Mouse (Mus musculus): ENCODE data around the gene Shc4. TPM values are rescaled to one million over a fixed set of nuclear protein-coding genes. Genes with fewer than 3 reads are reported as not detected.

Shc4 gene
- 1.3 TPM in 2 replicates for polyA plus RNA-seq (2014; fragmentation: Nextera tagmentation; extraction: Ambion mirVana)

DNA sequence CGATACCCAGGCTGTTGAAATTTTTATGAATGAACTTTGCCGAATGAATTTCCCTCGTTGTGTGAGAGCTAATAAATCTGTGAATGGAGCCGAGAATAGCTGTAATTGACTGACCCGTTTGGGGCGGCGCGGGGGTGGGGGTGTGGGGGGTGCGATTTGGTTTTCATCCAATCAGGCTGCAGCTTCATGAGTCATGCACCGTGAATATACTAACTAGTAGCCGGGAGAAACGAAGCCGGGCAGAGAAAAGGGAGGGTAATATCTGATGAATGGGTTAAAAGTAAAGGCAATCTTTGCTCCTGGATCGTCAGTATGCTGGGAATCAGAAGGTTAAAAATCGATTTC, at the start of gene Shc4:
TSS of gene Shc4 (minus strand) at position 63 of the 345 bp plus-strand sequence.
- WGBS = under 1% methylated on average over 15 of the region's 15 CpGs
- peaks cover 5% of the 10 kb centered on the region; the same call in 1 of the 2 replicates for H3K4me1 ChIP-seq (replicated peaks; ENCODE audit: control insufficient read depth, insufficient read depth, low read length)
- H3K9ac ChIP-seq (ENCODE audit: low read length) = peak within 1 kb of the TSS; percentile 66
- H3K36me3 ChIP-seq (ENCODE audit: control insufficient read depth, insufficient read depth, low read length) = no peaks in the 10 kb centered on the region
- H3K4me2 ChIP-seq (ENCODE audit: low read depth, low read length, severe bottlenecking) = peak within 1 kb of the TSS; percentile 99
- no peaks in the 10 kb centered on the region for H3K9me3 ChIP-seq (ENCODE audit: control insufficient read depth, low read length)
- H3K27me3 ChIP-seq (ENCODE audit: control insufficient read depth, insufficient read depth, low read length) = peaks cover 24% of the 10 kb centered on the region
- H3K4me3 ChIP-seq (ENCODE audit: low read depth, low read length) = peak within 1 kb of the TSS; percentile 46
- peak; percentile 90 for ATAC-seq (replicated peaks; ENCODE audit: low FRiP score)
- H3K27ac ChIP-seq (ENCODE audit: low read depth, low read length) = 0 out of 2 replicates have a peak within 1 kb of the TSS, but pooled peaks have one; percentile 18
- peak; percentile 89 for DNase-seq (ENCODE audit: low spot score)

DNA sequence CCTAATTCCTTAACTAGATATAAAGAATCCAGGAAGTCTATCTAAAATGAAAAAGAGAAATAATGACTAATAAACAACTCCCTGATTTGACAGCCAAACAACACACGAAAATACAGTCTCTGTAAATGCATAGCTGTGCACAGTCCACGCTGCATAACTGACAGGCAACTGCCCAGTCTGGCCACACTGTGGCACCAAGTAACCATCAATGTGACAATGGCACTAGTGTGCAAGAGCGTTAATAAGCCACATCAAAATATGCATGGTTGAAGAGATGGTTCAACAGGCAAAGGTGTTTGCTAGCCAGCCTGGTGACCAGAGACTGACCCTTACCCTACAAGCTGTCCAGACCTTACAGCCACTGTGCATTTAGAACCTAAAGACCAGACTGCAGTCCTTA, 41.1 kb upstream of the Shc4 start:
- H3K9me3 ChIP-seq (ENCODE audit: control insufficient read depth, low read length) = no peaks in the 10 kb centered on the region
- H3K27ac ChIP-seq (ENCODE audit: low read depth, low read length) = no peak overlapping the region
- no peak overlapping the region for H3K4me2 ChIP-seq (ENCODE audit: low read depth, low read length, severe bottlenecking)
- no peaks in the 10 kb centered on the region; the same call in 1 of the 2 replicates for H3K36me3 ChIP-seq (ENCODE audit: control insufficient read depth, insufficient read depth, low read length)
- no peaks in the 10 kb centered on the region for H3K27me3 ChIP-seq (ENCODE audit: control insufficient read depth, insufficient read depth, low read length)
- 88% methylated on average over 3 of the region's 3 CpGs for WGBS
- no peak overlapping the region for H3K4me3 ChIP-seq (ENCODE audit: low read depth, low read length)
- no peak overlapping the region for H3K9ac ChIP-seq (ENCODE audit: low read length)
- DNase-seq (ENCODE audit: low spot score) (no peak), ATAC-seq (replicated peaks; ENCODE audit: low FRiP score) (no peak)
- H3K4me1 ChIP-seq (replicated peaks; ENCODE audit: control insufficient read depth, insufficient read depth, low read length) = no peaks in the 10 kb centered on the region

DNA sequence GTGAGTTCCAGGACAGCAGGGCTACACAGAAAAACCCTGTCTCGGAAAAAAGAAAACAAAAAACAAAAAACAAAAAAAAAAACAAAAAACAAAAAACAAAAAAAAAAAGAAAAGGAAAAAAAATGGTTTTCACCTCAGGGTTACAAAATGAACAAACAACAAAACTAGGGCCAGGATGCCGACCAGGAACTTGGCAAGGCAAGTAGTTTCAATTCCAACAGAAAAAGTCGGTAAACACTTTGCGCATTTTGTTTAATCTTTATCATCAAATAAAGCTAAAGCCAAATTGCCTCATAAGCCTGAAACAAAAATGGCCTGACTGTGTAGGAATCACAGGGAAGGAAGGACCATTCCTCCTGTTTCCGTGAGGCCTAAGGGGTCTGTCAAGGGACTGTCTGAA, 40.6 kb upstream of the Shc4 start:
- Histone ChIP-seq H3K27me3 (ENCODE audit: control insufficient read depth, insufficient read depth, low read length) (no peaks in the 10 kb centered on the region), H3K27ac (ENCODE audit: low read depth, low read length) (no peak overlapping the region), H3K9ac (ENCODE audit: low read length) (no peak overlapping the region), H3K36me3 (ENCODE audit: control insufficient read depth, insufficient read depth, low read length) (no peaks in the 10 kb centered on the region; the same call in 1 of the 2 replicates), H3K4me1 (replicated peaks; ENCODE audit: control insufficient read depth, insufficient read depth, low read length) (no peaks in the 10 kb centered on the region), H3K4me2 (ENCODE audit: low read depth, low read length, severe bottlenecking) (no peak overlapping the region), H3K9me3 (ENCODE audit: control insufficient read depth, low read length) (no peaks in the 10 kb centered on the region), H3K4me3 (ENCODE audit: low read depth, low read length) (no peak overlapping the region)
- WGBS = 93% methylated on average over 5 of the region's 5 CpGs
- ATAC-seq (replicated peaks; ENCODE audit: low FRiP score) (no peak), DNase-seq (ENCODE audit: low spot score) (no peak)

DNA sequence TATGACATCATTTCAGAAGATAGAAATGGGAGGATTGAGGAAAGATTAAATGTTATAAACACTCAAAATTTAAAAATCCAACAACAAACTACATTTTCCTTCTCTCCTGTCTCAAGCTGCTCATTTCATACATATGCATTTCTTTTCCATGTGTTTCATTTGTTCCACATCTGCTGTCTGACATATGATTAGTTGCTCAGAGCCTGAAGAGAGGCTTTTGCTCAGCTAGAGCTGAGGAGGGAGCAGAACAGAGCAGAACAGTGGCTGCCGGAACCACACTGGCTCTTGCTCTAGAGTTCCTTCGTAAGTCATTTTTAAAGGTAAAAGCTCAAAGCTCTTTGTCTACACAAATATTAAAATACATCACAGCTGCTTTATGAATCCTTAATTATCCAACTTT, 25.4 kb upstream of the Shc4 start:
- ATAC-seq (replicated peaks; ENCODE audit: low FRiP score) (no peak), DNase-seq (ENCODE audit: low spot score) (no peak)
- Histone ChIP-seq H3K4me2 (ENCODE audit: low read depth, low read length, severe bottlenecking) (no peak overlapping the region), H3K4me3 (ENCODE audit: low read depth, low read length) (no peak overlapping the region), H3K4me1 (replicated peaks; ENCODE audit: control insufficient read depth, insufficient read depth, low read length) (no peaks in the 10 kb centered on the region), H3K9ac (ENCODE audit: low read length) (no peak overlapping the region), H3K27ac (ENCODE audit: low read depth, low read length) (no peak overlapping the region), H3K27me3 (ENCODE audit: control insufficient read depth, insufficient read depth, low read length) (no peaks in the 10 kb centered on the region), H3K36me3 (ENCODE audit: control insufficient read depth, insufficient read depth, low read length) (no peaks in the 10 kb centered on the region; the same call in 1 of the 2 replicates), H3K9me3 (ENCODE audit: control insufficient read depth, low read length) (no peaks in the 10 kb centered on the region)
- 88% methylated on average over 2 of the region's 2 CpGs for whole genome bisulfite sequencing

DNA sequence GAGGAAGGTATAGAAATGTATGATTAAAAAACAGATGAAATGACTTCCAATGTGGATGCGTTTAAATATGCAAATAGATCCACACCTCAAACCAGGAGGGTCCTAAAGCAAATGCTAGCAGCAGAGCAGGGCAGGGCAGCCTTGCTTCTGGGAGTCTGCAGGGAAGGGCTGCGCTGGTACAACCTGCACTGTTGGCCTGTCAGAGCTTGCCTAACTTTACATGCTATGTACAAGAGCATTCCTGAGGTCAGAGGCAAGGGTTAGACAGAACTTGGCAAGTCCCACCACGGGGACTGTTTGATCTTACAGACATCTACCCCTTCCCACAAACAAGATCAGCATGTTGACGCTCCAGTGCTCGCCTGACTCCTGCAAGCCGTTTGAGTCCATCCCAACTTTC, 15.4 kb upstream of the Shc4 start:
- H3K4me3 ChIP-seq (ENCODE audit: low read depth, low read length) = no peak overlapping the region
- no peaks in the 10 kb centered on the region for H3K4me1 ChIP-seq (replicated peaks; ENCODE audit: control insufficient read depth, insufficient read depth, low read length)
- ATAC-seq (replicated peaks; ENCODE audit: low FRiP score) (no peak), DNase-seq (ENCODE audit: low spot score) (no peak)
- peaks cover 6% of the 10 kb centered on the region; the same call in 1 of the 2 replicates for H3K36me3 ChIP-seq (ENCODE audit: control insufficient read depth, insufficient read depth, low read length)
- WGBS = 90% methylated on average over 6 of the region's 6 CpGs
- H3K27ac ChIP-seq (ENCODE audit: low read depth, low read length) = no peak overlapping the region
- H3K27me3 ChIP-seq (ENCODE audit: control insufficient read depth, insufficient read depth, low read length) = no peaks in the 10 kb centered on the region
- no peak overlapping the region for H3K4me2 ChIP-seq (ENCODE audit: low read depth, low read length, severe bottlenecking)
- H3K9ac ChIP-seq (ENCODE audit: low read length) = no peak overlapping the region
- no peaks in the 10 kb centered on the region for H3K9me3 ChIP-seq (ENCODE audit: control insufficient read depth, low read length)

DNA sequence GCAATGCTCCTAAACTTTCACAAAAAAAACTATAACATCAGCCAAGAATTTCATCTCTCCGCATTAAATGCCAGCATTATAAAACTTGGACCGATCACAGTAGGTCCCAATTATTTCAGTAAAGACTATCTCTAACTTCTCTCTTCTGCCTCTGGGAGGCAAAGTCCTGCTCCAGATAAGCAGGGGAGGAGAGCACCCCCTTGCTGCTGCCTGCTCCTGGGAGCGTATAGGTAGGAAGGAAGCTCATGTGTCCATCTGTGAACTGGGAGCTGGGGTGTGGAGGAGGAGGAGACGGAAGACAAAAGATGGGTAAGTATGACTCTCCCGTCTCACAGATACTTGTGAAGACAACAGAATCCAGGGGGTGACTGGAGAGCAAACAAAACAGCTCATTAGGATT, 14.8 kb upstream of the Shc4 start:
- Histone ChIP-seq H3K4me2 (ENCODE audit: low read depth, low read length, severe bottlenecking) (no peak overlapping the region), H3K9ac (ENCODE audit: low read length) (no peak overlapping the region), H3K36me3 (ENCODE audit: control insufficient read depth, insufficient read depth, low read length) (peaks cover 6% of the 10 kb centered on the region; the same call in 1 of the 2 replicates), H3K27ac (ENCODE audit: low read depth, low read length) (no peak overlapping the region), H3K27me3 (ENCODE audit: control insufficient read depth, insufficient read depth, low read length) (no peaks in the 10 kb centered on the region), H3K9me3 (ENCODE audit: control insufficient read depth, low read length) (no peaks in the 10 kb centered on the region), H3K4me1 (replicated peaks; ENCODE audit: control insufficient read depth, insufficient read depth, low read length) (no peaks in the 10 kb centered on the region), H3K4me3 (ENCODE audit: low read depth, low read length) (no peak overlapping the region)
- ATAC-seq (replicated peaks; ENCODE audit: low FRiP score) (no peak), DNase-seq (ENCODE audit: low spot score) (no peak)
- 73% methylated on average over 5 of the region's 5 CpGs for WGBS

DNA sequence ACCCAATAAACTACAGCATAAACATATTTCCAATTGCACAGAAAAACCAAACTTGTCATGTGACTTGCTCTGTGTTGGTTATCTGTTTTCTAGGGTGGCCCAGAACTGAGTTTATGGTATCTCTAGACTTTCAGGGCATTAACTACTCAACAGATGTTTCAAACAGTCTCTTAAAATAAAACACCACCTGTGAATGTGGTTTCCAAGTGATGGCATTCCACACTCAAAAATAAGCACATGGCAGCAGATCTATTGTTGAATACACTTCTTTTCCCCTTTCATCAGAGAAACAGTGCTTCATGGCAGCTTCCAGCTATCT, 12.0 kb upstream of the Shc4 start:
- H3K4me3 ChIP-seq (ENCODE audit: low read depth, low read length) = no peak overlapping the region
- peaks cover 4% of the 10 kb centered on the region; the same call in 1 of the 2 replicates for H3K4me1 ChIP-seq (replicated peaks; ENCODE audit: control insufficient read depth, insufficient read depth, low read length)
- H3K36me3 ChIP-seq (ENCODE audit: control insufficient read depth, insufficient read depth, low read length) = peaks cover 6% of the 10 kb centered on the region; the same call in 1 of the 2 replicates
- H3K27ac ChIP-seq (ENCODE audit: low read depth, low read length) = no peak overlapping the region
- no peaks in the 10 kb centered on the region for H3K9me3 ChIP-seq (ENCODE audit: control insufficient read depth, low read length)
- H3K27me3 ChIP-seq (ENCODE audit: control insufficient read depth, insufficient read depth, low read length) = no peaks in the 10 kb centered on the region
- no peak for DNase-seq (ENCODE audit: low spot score)
- ATAC-seq (replicated peaks; ENCODE audit: low FRiP score) = no peak
- no peak overlapping the region for H3K9ac ChIP-seq (ENCODE audit: low read length)
- no peak overlapping the region for H3K4me2 ChIP-seq (ENCODE audit: low read depth, low read length, severe bottlenecking)

DNA sequence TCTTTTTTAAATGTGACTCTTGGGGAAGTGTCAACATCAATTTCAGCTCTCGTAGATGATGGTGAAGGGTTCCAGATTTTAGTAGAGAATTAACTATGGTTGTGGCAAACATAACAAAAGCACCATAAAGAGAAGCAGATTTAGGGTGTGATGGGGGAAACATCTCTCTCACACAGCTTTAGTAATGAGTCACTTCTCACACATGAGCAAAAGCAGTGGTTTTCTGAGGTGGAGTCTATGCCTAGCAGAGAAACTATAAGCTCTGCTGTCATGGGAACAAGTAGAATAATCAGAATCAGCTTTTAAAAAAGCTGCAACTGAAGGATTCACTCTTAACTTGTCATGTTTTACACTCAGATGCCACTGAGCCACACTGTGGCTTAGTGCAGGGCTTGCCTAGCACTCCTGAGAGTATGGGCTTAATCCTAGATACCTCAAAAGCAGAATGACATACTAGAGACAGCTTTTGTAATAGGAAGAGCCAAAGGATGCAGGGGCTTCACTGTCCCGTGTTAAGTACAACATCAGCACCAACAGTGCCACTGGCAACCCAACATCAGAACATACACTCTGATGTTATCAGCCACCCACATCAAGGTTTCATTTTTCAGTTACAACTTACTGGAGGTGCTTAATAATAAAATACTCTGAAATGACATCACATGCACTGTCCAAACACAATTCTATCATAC, 11.5 kb upstream of the Shc4 start:
- Histone ChIP-seq H3K4me3 (ENCODE audit: low read depth, low read length) (no peak overlapping the region), H3K36me3 (ENCODE audit: control insufficient read depth, insufficient read depth, low read length) (peaks cover 5% of the 10 kb centered on the region; the same call in 1 of the 2 replicates), H3K9me3 (ENCODE audit: control insufficient read depth, low read length) (no peaks in the 10 kb centered on the region), H3K27ac (ENCODE audit: low read depth, low read length) (no peak overlapping the region), H3K9ac (ENCODE audit: low read length) (no peak overlapping the region), H3K4me1 (replicated peaks; ENCODE audit: control insufficient read depth, insufficient read depth, low read length) (peaks cover 4% of the 10 kb centered on the region; the same call in 1 of the 2 replicates), H3K4me2 (ENCODE audit: low read depth, low read length, severe bottlenecking) (no peak overlapping the region), H3K27me3 (ENCODE audit: control insufficient read depth, insufficient read depth, low read length) (no peaks in the 10 kb centered on the region)
- ATAC-seq (replicated peaks; ENCODE audit: low FRiP score) = no peak
- WGBS = 68% methylated on average over 2 of the region's 2 CpGs
- no peak for DNase-seq (ENCODE audit: low spot score)

DNA sequence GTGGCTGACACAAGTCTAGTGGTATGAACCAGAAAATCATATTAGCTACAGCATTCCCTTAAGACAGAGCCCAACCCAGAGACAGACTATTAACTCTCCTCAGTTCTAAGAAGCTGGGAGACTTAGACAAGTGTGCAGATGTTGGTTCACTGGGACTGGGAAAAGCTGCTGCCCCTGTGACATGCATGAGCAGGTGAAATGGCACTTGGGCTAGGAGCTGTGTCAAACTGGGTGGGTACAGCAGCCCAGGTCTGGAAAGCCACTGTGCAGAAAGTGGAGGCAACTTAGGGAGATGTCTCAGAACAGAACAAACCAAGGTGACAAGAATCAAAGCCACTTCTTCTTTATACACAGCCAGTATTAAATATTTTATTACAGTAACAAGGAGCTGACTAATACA, 10.8 kb upstream of the Shc4 start:
- DNase-seq (ENCODE audit: low spot score) = no peak
- Histone ChIP-seq H3K36me3 (ENCODE audit: control insufficient read depth, insufficient read depth, low read length) (no peaks in the 10 kb centered on the region), H3K4me1 (replicated peaks; ENCODE audit: control insufficient read depth, insufficient read depth, low read length) (peaks cover 4% of the 10 kb centered on the region; the same call in 1 of the 2 replicates), H3K4me3 (ENCODE audit: low read depth, low read length) (no peak overlapping the region), H3K9ac (ENCODE audit: low read length) (no peak overlapping the region), H3K27ac (ENCODE audit: low read depth, low read length) (no peak overlapping the region), H3K27me3 (ENCODE audit: control insufficient read depth, insufficient read depth, low read length) (no peaks in the 10 kb centered on the region), H3K4me2 (ENCODE audit: low read depth, low read length, severe bottlenecking) (no peak overlapping the region), H3K9me3 (ENCODE audit: control insufficient read depth, low read length) (no peaks in the 10 kb centered on the region)
- no peak for ATAC-seq (replicated peaks; ENCODE audit: low FRiP score)

Data from forebrain, embryonic 11.5 days (tissue).